Mouse (Mus musculus) kidney, embryonic 14.5 days (tissue): ENCODE data around the gene Rnf114. TPM values are rescaled to one million over a fixed set of nuclear protein-coding genes. Genes with fewer than 3 reads are reported as not detected.

Source experiments
- ATAC-seq: fragments of 200-750 bp; cut with Nextera tagmentation; 2 replicates; pipeline ENCODE4 v1.8.0; 2017; ENCODE audit warnings: moderate number of reproducible peaks, mild to moderate bottlenecking, moderate TSS enrichment, moderate library complexity; ENCODE audit not compliant: low FRiP score, low TSS enrichment
- H3K27ac ChIP-seq: fragments of 300-500 bp; sonication (generic); 2 replicates; pipeline ENCODE4 v1.5.1; 2014; ENCODE audit warnings: low read depth, mild to moderate bottlenecking, low read length, moderate library complexity, mixed read lengths
- H3K27me3 ChIP-seq: fragments of 300-500 bp; sonication (generic); 2 replicates; pipeline ENCODE4 v1.6.1; 2014; ENCODE audit warnings: mild to moderate bottlenecking, low read length; ENCODE audit not compliant: control insufficient read depth, insufficient read depth
- H3K36me3 ChIP-seq: fragments of 300-500 bp; sonication (generic); 2 replicates; pipeline ENCODE4 v1.6.1; 2014; ENCODE audit warnings: low read length, mixed read lengths; ENCODE audit not compliant: control insufficient read depth, insufficient read depth
- H3K4me1 ChIP-seq: fragments of 300-500 bp; sonication (generic); 2 replicates; pipeline ENCODE4 v1.6.1; 2014; ENCODE audit warnings: low read length, mixed read lengths; ENCODE audit not compliant: control insufficient read depth, insufficient read depth
- H3K4me2 ChIP-seq: fragments of 300-500 bp; sonication (generic); replicated peaks from 2 replicates; pipeline ENCODE4 v1.6.1; 2014; ENCODE audit warnings: low read depth, mild to moderate bottlenecking, low read length
- H3K4me3 ChIP-seq: fragments of 300-500 bp; sonication (generic); 2 replicates; pipeline ENCODE4 v1.5.1; 2014; ENCODE audit warnings: mild to moderate bottlenecking, low read length
- H3K9ac ChIP-seq: fragments of 300-500 bp; sonication (generic); 2 replicates; pipeline ENCODE4 v1.6.1; 2014; ENCODE audit warnings: low read depth, mild to moderate bottlenecking, low read length, moderate library complexity
- H3K9me3 ChIP-seq: fragments of 300-500 bp; sonication (generic); 2 replicates; pipeline ENCODE4 v1.6.1; 2016; ENCODE audit warnings: low read length; ENCODE audit not compliant: control insufficient read depth
- WGBS: fragments of 180-500 bp; shearing (Covaris S2); extraction: QIAGEN DNeasy Blood & Tissue Kit; methylation state at CpG from one replicate; pipeline ENCODE4 v1.1.7; 2014; 5-methylcytosine and 5-hydroxymethylcytosine counted together
- polyA plus RNA-seq: library from polyadenylated mRNA; unstranded; fragments of >200 nt; fragmentation: Nextera tagmentation; extraction: Ambion mirVana; gene quantifications from 2 replicates; pipeline ENCODE4 v1.2.1, GENCODE M21; 2014

Gene Rnf114
- polyA plus RNA-seq, 1 experiment from 2014 or later = 98.3 TPM

DNA sequence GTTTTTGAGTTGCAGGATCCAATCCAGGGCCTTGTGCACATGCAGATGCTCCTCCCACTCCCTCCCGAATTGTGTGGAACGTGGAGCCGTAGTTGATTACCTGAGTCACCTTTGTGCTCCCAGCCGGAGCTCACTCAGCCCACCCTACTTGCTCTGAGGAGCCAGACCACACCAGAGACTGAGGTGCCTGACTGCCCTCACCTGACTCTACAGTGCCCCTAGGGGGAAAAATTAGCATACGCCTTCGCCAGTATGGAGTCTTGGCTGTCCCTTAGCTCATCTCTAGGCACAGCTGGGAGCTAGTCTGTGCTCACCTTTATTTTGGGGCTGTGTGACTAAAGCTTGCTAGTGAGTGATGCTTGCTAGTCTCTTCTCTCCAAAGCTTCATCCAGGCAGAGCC is 24.0 kb upstream of the Rnf114 start:
- H3K4me3 ChIP-seq = no peak overlapping the region
- ATAC-seq = no peak
- no peaks in the 10 kb centered on the region for H3K4me1 ChIP-seq
- WGBS = 78% methylated on average over 6 of the region's 6 CpGs
- no peaks in the 10 kb centered on the region for H3K27me3 ChIP-seq
- H3K36me3 ChIP-seq = peaks cover 72% of the 10 kb centered on the region
- H3K4me2 ChIP-seq = no peak overlapping the region
- no peak overlapping the region for H3K27ac ChIP-seq
- H3K9ac ChIP-seq = no peak overlapping the region
- no peaks in the 10 kb centered on the region for H3K9me3 ChIP-seq

DNA sequence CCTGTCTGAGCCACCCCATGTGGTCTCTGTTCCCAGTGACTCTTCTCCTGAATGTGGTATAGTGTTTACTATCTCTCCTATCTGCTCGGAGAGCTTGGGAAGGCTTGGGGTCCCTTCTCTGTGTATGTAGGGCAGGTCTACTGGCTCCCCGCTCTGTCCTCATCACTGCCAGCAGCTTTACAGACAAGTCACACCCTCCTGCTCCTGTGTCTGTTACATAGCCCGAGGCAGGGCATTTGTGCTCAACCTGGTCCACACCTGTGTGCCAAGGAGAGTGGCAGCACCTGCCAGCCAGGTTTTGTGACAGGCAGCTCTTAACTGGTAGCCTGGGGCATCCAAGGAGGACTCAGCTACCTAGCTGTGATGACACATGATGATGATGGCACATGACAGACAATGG is 21.8 kb upstream of the Rnf114 start:
- Histone ChIP-seq H3K9ac (no peak overlapping the region), H3K4me1 (peaks cover 2% of the 10 kb centered on the region; the same call in 1 of the 2 replicates), H3K36me3 (peaks cover 81% of the 10 kb centered on the region), H3K9me3 (no peaks in the 10 kb centered on the region), H3K4me3 (no peak overlapping the region), H3K27me3 (no peaks in the 10 kb centered on the region), H3K4me2 (no peak overlapping the region), H3K27ac (no peak overlapping the region)
- no peak for ATAC-seq
- 89% methylated on average over 3 of the region's 3 CpGs for WGBS

DNA sequence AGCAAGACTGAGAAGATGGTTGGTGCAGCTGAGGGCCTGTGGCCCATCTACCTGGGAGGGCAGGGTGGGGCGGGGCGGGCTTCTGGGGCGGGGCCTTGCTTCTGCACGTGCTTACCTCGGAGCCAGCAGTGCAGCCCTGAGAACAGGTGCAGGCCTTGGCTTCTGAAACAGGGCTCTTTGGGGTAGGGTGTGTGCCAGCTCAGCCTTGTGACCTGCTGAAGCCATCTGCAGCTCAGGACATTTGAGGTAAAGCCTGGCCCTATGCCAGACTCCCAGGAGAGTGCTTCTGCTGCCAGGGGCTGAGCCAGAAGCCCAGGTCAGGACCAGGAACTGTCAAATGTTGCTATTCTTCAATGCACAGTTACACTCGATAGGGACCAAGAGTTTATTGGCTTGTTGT is 20.9 kb upstream of the Rnf114 start:
- H3K27me3 ChIP-seq = no peaks in the 10 kb centered on the region
- H3K36me3 ChIP-seq = peaks cover 72% of the 10 kb centered on the region
- H3K4me1 ChIP-seq = peaks cover 11% of the 10 kb centered on the region; the same call in 1 of the 2 replicates
- WGBS = 87% methylated on average over 6 of the region's 6 CpGs
- H3K9ac ChIP-seq = no peak overlapping the region
- H3K4me3 ChIP-seq = no peak overlapping the region
- H3K4me2 ChIP-seq = no peak overlapping the region
- no peaks in the 10 kb centered on the region for H3K9me3 ChIP-seq
- H3K27ac ChIP-seq = no peak overlapping the region
- ATAC-seq = no peak

- no peak overlapping the region for H3K4me2 ChIP-seq
- no peak for ATAC-seq
- H3K9me3 ChIP-seq = no peaks in the 10 kb centered on the region
- H3K4me3 ChIP-seq = no peak overlapping the region
- H3K9ac ChIP-seq = no peak overlapping the region
- no peak overlapping the region for H3K27ac ChIP-seq
- peaks cover 17% of the 10 kb centered on the region; the same call in 1 of the 2 replicates for H3K4me1 ChIP-seq
- WGBS = 87% methylated on average over 6 of the region's 6 CpGs
- H3K36me3 ChIP-seq = peaks cover 59% of the 10 kb centered on the region
- no peaks in the 10 kb centered on the region for H3K27me3 ChIP-seq
Observed at GRCm38 (mm10) chr2:167474218-167474617, 18.2 kb upstream of the Rnf114 start.

DNA sequence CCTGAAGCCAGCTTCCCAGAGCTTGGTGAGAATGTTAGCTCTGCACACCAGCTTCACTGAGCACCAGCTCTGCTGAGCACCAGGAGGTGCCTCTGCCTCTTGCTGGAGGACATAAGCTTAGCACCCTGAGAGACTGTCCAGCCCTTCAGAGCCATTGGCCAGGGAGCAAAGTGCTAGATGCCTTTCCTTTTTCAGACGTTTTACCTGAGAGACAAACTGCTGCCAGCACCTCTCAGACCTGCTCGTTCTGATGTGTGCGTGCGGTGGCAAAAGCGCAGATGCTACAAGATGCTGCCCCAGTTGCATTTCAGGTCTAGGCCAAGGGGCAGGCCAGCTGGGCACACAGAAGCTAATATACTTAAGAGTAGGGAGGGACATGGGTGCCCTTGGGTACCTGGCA is 16.8 kb upstream of the Rnf114 start:
- Histone ChIP-seq H3K27me3 (no peaks in the 10 kb centered on the region), H3K9me3 (no peaks in the 10 kb centered on the region), H3K4me2 (no peak overlapping the region), H3K27ac (peak overlapping the region; percentile 59), H3K4me3 (no peak overlapping the region), H3K4me1 (peaks cover 17% of the 10 kb centered on the region; the same call in 1 of the 2 replicates), H3K36me3 (peaks cover 48% of the 10 kb centered on the region), H3K9ac (no peak overlapping the region)
- WGBS = 84% methylated on average over 5 of the region's 5 CpGs
- no peak for ATAC-seq

DNA sequence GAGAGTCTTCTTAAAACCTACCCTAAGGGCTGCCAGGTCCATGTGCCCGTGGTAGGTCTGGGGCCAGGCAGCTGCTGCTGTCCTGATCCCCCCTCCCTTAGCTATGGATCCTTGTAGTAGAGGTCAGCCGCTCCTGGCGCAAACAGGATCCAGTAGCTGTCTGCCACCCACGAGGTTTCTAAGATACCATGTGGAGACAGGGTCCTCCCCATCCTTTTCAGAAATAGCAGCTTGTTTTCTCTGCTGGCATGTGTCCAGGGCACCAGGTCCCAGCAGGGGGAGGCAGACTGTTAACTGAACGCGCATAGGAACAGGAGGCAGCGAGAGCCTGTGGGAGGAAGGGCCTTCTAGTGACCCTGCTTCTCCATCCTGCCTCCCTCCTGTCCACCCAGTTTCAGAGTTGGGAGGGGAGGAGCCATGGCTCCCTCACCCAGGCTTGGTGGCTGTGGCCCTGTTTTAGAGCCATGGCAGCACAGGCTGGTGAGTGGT is 16.2 kb upstream of the Rnf114 start:
- Histone ChIP-seq H3K27ac (peak overlapping the region; percentile 59), H3K27me3 (no peaks in the 10 kb centered on the region), H3K4me1 (peaks cover 17% of the 10 kb centered on the region; the same call in 1 of the 2 replicates), H3K4me3 (no peak overlapping the region), H3K9ac (no peak overlapping the region), H3K36me3 (peaks cover 43% of the 10 kb centered on the region), H3K9me3 (no peaks in the 10 kb centered on the region), H3K4me2 (no peak overlapping the region)
- WGBS = 9% methylated on average over 7 of the region's 7 CpGs
- peak; percentile 90 for ATAC-seq

- H3K9me3 ChIP-seq = no peaks in the 10 kb centered on the region
- H3K27me3 ChIP-seq = no peaks in the 10 kb centered on the region
- 58% methylated on average over 4 of the region's 4 CpGs for WGBS
- H3K4me3 ChIP-seq = no peak overlapping the region
- peaks cover 17% of the 10 kb centered on the region; the same call in 1 of the 2 replicates for H3K4me1 ChIP-seq
- H3K27ac ChIP-seq = peak overlapping the region; percentile 4; the same call in 1 of the 2 replicates
- peaks cover 38% of the 10 kb centered on the region for H3K36me3 ChIP-seq
- no peak overlapping the region for H3K9ac ChIP-seq
- no peak overlapping the region for H3K4me2 ChIP-seq
- ATAC-seq = peak; percentile 47
Observed at GRCm38 (mm10) chr2:167476762-167477161, 15.7 kb upstream of the Rnf114 start.

- H3K4me2 ChIP-seq = no peak overlapping the region
- peaks cover 17% of the 10 kb centered on the region; the same call in 1 of the 2 replicates for H3K4me1 ChIP-seq
- WGBS = 41% methylated on average over 2 of the region's 2 CpGs
- H3K36me3 ChIP-seq = peaks cover 35% of the 10 kb centered on the region
- ATAC-seq = no peak
- no peak overlapping the region for H3K9ac ChIP-seq
- no peak overlapping the region for H3K27ac ChIP-seq
- no peaks in the 10 kb centered on the region for H3K9me3 ChIP-seq
- H3K4me3 ChIP-seq = no peak overlapping the region
- H3K27me3 ChIP-seq = no peaks in the 10 kb centered on the region
Observed at GRCm38 (mm10) chr2:167478128-167478527, 14.3 kb upstream of the Rnf114 start.

DNA sequence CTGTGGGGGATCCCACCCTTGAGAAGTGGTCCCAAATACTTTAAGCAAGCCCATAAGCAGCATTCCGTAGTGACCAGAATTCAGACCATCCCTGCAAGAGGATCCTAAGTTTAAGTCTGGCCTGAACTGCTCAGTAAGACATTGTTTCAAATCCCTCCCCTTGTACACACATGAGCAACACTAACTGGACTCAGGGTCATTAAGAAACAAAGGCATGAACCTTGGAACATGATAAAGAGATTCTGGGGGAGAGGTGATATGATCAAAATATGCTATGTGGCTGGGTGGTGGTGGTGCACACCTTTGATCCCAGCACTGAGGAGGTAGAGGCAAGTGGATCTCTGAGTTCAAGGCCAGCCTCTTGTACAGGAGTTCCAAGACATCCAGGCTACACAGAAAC is 12.9 kb upstream of the Rnf114 start:
- WGBS = 96% methylated on average over 1 of the region's 1 CpGs
- no peaks in the 10 kb centered on the region for H3K9me3 ChIP-seq
- no peak overlapping the region for H3K4me3 ChIP-seq
- H3K27me3 ChIP-seq = no peaks in the 10 kb centered on the region
- no peak for ATAC-seq
- H3K4me1 ChIP-seq = peaks cover 17% of the 10 kb centered on the region; the same call in 1 of the 2 replicates
- H3K36me3 ChIP-seq = peaks cover 35% of the 10 kb centered on the region
- no peak overlapping the region for H3K4me2 ChIP-seq
- no peak overlapping the region for H3K27ac ChIP-seq
- no peak overlapping the region for H3K9ac ChIP-seq
